18 mouse cellular contexts compared by ENCODE assay signal in genomic region chr6:145193446-145193845, GRCm38 (mm10). TPM values are rescaled to one million over a fixed set of nuclear protein-coding genes. Genes with fewer than 3 reads are reported as not detected.
DNase-seq lines count a peak whose midpoint lies in the region; ATAC-seq and TF ChIP-seq lines count a peak whose summit lies in the region.
"Had no signal": no experiment of that assay in that cellular context is flagged by ENCODE, and none has a peak within 500 bp of the region (broad histone marks: within the 10 kb centered on the region; RNA-seq: fewer than 3 reads in every experiment).

No protein-coding gene starts in this region.

- H3K36me3 ChIP-seq in MEL (ENCODE audit: control insufficient read depth in 1 of 2, insufficient read depth in 2 of 2, low read length in 2 of 2): no peaks in the 10 kb centered on the region
- no peaks in the 10 kb centered on the region for H3K36me3 ChIP-seq in hindbrain, embryonic 11.5 days (ENCODE audit: control insufficient read depth, insufficient read depth, low read length)
- H3K36me3 ChIP-seq: forebrain, embryonic 15.5 days; hindbrain, embryonic 10.5 days; limb, embryonic 15.5 days had no signal

- no peak for TF ChIP-seq EP300 in MEL (IDR thresholded peaks at IDR 0.05; ENCODE audit: low read depth in 1 of 2, low read length in 2 of 2)

- H3K9ac ChIP-seq in MEL (ENCODE audit: control insufficient read depth, low read depth, low read length, poor library complexity, severe bottlenecking): peak overlapping the region; percentile 63
- no peak overlapping the region for H3K9ac ChIP-seq in hindbrain, embryonic 11.5 days (ENCODE audit: low read depth, low read length)
- H3K9ac ChIP-seq: forebrain, embryonic 15.5 days; limb, embryonic 15.5 days; lung, embryonic 14.5 days had no signal

- peak; percentile 96 for ATAC-seq in megakaryocyte progenitor cell, adult 5-6 weeks (replicated peaks; ENCODE audit: poor library complexity)
- ATAC-seq in hindbrain, embryonic 11.5 days (ENCODE audit: low FRiP score): no peak
- ATAC-seq: forebrain, embryonic 15.5 days; Patski had no signal

- no peak overlapping the region for H3K4me2 ChIP-seq in hindbrain, embryonic 11.5 days (replicated peaks; ENCODE audit: low read depth, low read length)
- H3K4me2 ChIP-seq: forebrain, embryonic 15.5 days; heart, embryonic 11.5 days; limb, embryonic 15.5 days; lung, embryonic 14.5 days had no signal

- TF ChIP-seq RAD21 in MEL (IDR thresholded peaks at IDR 0.05; ENCODE audit: low read depth, low read length): no peak

- WGBS in hindbrain, embryonic 11.5 days: 86% methylated on average over 11 of the region's 11 CpGs

- no peak for TF ChIP-seq CTCF in MEL (IDR thresholded peaks at IDR 0.05 in 2 of 3, conservative IDR thresholded peaks at IDR 0.05 in 1 of 3; ENCODE audit: control insufficient read depth in 1 of 3, insufficient read depth in 1 of 3, low read depth in 2 of 3, low read length in 3 of 3, poor library complexity in 1 of 3, severe bottlenecking in 1 of 3)

- DNase-seq in heart, adult 11 months: peak; percentile 91
- no peak for DNase-seq in heart, postnatal 10 days
- DNase-seq in MEL (ENCODE audit: low read depth, low spot score): peak; percentile 72
- DNase-seq in thymus, postnatal 14 days: peak; percentile 68
- DNase-seq in cerebellum, adult 9-11 months: no peak
- no peak for DNase-seq in hindbrain, embryonic 11.5 days (ENCODE audit: low spot score)
- no peak for DNase-seq in cerebellum, postnatal 4 days (ENCODE audit: low spot score in 2 of 2)
- DNase-seq: adrenal gland, adult 8-10 months; kidney, adult 18-20 months; lung, embryonic 14.5 days; right cerebral cortex, postnatal 14 days had no signal

- peaks cover 7% of the 10 kb centered on the region in 2 experiments; a peak in 2 of 4 replicates for H3K4me1 ChIP-seq in MEL (ENCODE audit: control insufficient read depth in 1 of 2, insufficient read depth in 2 of 2, low read length in 2 of 2)
- no peaks in the 10 kb centered on the region for H3K4me1 ChIP-seq in hindbrain, embryonic 11.5 days (replicated peaks; ENCODE audit: control insufficient read depth, insufficient read depth, low read length)
- H3K4me1 ChIP-seq: forebrain, embryonic 15.5 days; hindbrain, embryonic 10.5 days; limb, embryonic 15.5 days had no signal

- H3K79me2 ChIP-seq in MEL (ENCODE audit: control insufficient read depth, insufficient read depth, low read length, poor library complexity): no peaks in the 10 kb centered on the region

- peak overlapping the region; percentile 29; the same call in 1 of the 2 replicates for H3K27ac ChIP-seq in MEL (ENCODE audit: control insufficient read depth, low read depth, low read length)
- H3K27ac ChIP-seq in hindbrain, embryonic 11.5 days (ENCODE audit: low read depth, low read length): no peak overlapping the region
- H3K27ac ChIP-seq: forebrain, embryonic 15.5 days; hindbrain, embryonic 10.5 days; limb, embryonic 15.5 days had no signal

- intact Hi-C loops in heart, postnatal 10 days (cut with DNase I): no loop called here

- H3K9me3 ChIP-seq in MEL (replicated peaks; ENCODE audit: insufficient read depth, low read length): no peaks in the 10 kb centered on the region
- no peaks in the 10 kb centered on the region for H3K9me3 ChIP-seq in hindbrain, embryonic 11.5 days (ENCODE audit: control insufficient read depth, low read length)
- H3K9me3 ChIP-seq: forebrain, embryonic 15.5 days; hindbrain, embryonic 10.5 days; limb, embryonic 15.5 days had no signal

- no peaks in the 10 kb centered on the region for H3K27me3 ChIP-seq in MEL (ENCODE audit: control insufficient read depth in 1 of 2, insufficient read depth in 2 of 2, low read length in 2 of 2)
- no peaks in the 10 kb centered on the region for H3K27me3 ChIP-seq in hindbrain, embryonic 11.5 days (ENCODE audit: control insufficient read depth, insufficient read depth, low read length)
- H3K27me3 ChIP-seq: forebrain, embryonic 15.5 days; limb, embryonic 15.5 days; Patski had no signal

- peak in 1 of 2 experiments; percentile 36; a peak in 1 of 4 replicates for TF ChIP-seq POLR2A in MEL (IDR thresholded peaks at IDR 0.05; ENCODE audit: control insufficient read depth in 1 of 2, insufficient read depth in 1 of 2, low read depth in 1 of 2, low read length in 2 of 2, poor library complexity in 1 of 2)

- H3K4me3 ChIP-seq in MEL (ENCODE audit: control insufficient read depth in 1 of 2, insufficient read depth in 1 of 2, low read depth in 2 of 2, low read length in 2 of 2): peak overlapping the region; percentile 31 to 70
- no peak overlapping the region for H3K4me3 ChIP-seq in hindbrain, embryonic 11.5 days (ENCODE audit: low read depth, low read length)
- H3K4me3 ChIP-seq: forebrain, embryonic 15.5 days; hindbrain, embryonic 10.5 days; limb, embryonic 15.5 days; megakaryocyte, embryonic 14.5 days had no signal

TF ChIP-seq in MEL, 35 proteins besides CTCF, POLR2A, EP300 and RAD21:
- peak; percentile 82 for TF ChIP-seq TBP (IDR thresholded peaks at IDR 0.05; ENCODE audit: low read depth, low read length)
- no peak for TF ChIP-seq MEF2A (IDR thresholded peaks at IDR 0.05; ENCODE audit: extremely low read depth, insufficient replicate concordance, low read depth, low read length, poor library complexity, severe bottlenecking)
- no peak for TF ChIP-seq RCOR1 (IDR thresholded peaks at IDR 0.05; ENCODE audit: low read depth, low read length)
- TF ChIP-seq MAX (IDR thresholded peaks at IDR 0.05; ENCODE audit: low read length): peak; percentile 52; the same call in 1 of the 2 replicates
- peak; percentile 17; the same call in 1 of the 2 replicates for TF ChIP-seq NELFE (IDR thresholded peaks at IDR 0.05; ENCODE audit: low read depth, low read length)
- no peak for TF ChIP-seq ZKSCAN1 (IDR thresholded peaks at IDR 0.05; ENCODE audit: low read depth, low read length)
- no peak for TF ChIP-seq CHD1 (IDR thresholded peaks at IDR 0.05; ENCODE audit: low read depth, low read length)
- peak; percentile 63; the same call in 1 of the 2 replicates for TF ChIP-seq ELF1 (IDR thresholded peaks at IDR 0.05; ENCODE audit: low read depth, low read length)
- TF ChIP-seq HCFC1 (IDR thresholded peaks at IDR 0.05; ENCODE audit: low read depth, low read length): 0 out of 2 replicates have a peak, but pooled peaks have one; percentile 46
- no peak for TF ChIP-seq JUND (IDR thresholded peaks at IDR 0.05; ENCODE audit: low read depth, low read length)
- TF ChIP-seq MYC (IDR thresholded peaks at IDR 0.05; ENCODE audit: low read depth, low read length): peak; percentile 45; the same call in 1 of the 2 replicates
- no peak for TF ChIP-seq POLR2AphosphoS2 (IDR thresholded peaks at IDR 0.05; ENCODE audit: low read length)
- no peak for TF ChIP-seq KAT2A (conservative IDR thresholded peaks at IDR 0.05; ENCODE audit: low read depth, low read length)
- no peak for TF ChIP-seq MYB (IDR thresholded peaks at IDR 0.05; ENCODE audit: low read depth, low read length)
- no peak for TF ChIP-seq ETS1 (IDR thresholded peaks at IDR 0.05; ENCODE audit: low read depth, low read length)
- TF ChIP-seq GABPA (IDR thresholded peaks at IDR 0.05; ENCODE audit: low read depth, low read length): no peak
- TF ChIP-seq NRF1 (IDR thresholded peaks at IDR 0.05; ENCODE audit: insufficient read depth, low read depth, low read length, poor library complexity, severe bottlenecking): no peak
- no peak for TF ChIP-seq ZMIZ1 (IDR thresholded peaks at IDR 0.05; ENCODE audit: low read depth, low read length)
- TF ChIP-seq MXI1 (IDR thresholded peaks at IDR 0.05; ENCODE audit: low read depth, low read length): 0 out of 2 replicates have a peak, but pooled peaks have one; percentile 48
- no peak for TF ChIP-seq GATA1 (IDR thresholded peaks at IDR 0.05; ENCODE audit: low read depth, low read length)
TF ChIP-seq in MEL: peak in this region for 7.

RNA-seq across cellular contexts. Expression of gene Casc1, which starts 17.4 kb away (rescaled TPM):
- total RNA-seq in heart, postnatal 10 days (2021): under 1 TPM; 0.40 to 0.77 TPM
- 0.15 and 0.20 TPM in 2 replicates for total RNA-seq in MEL (2012; rRNA removed)
- polyA plus RNA-seq in MEL (2012; ENCODE audit: insufficient read depth in 1 of 2, insufficient read length in 2 of 2, low read depth in 1 of 2, low replicate concordance in 2 of 2, missing spikeins in 1 of 2): under 1 TPM in 1 of 2 experiments, not detected in 1; 0.22 TPM
- 0.15 and 0.32 TPM in 2 replicates for total RNA-seq in megakaryocyte progenitor cell, adult 5-6 weeks (2015)
- total RNA-seq in megakaryocyte progenitor cell, adult 5-6 weeks (2017): 0.04 and 0.47 TPM in 2 replicates
- 0.91 and 1.2 TPM in 2 replicates for polyA plus RNA-seq in hindbrain, embryonic 11.5 days (2014; fragmentation: Nextera tagmentation; extraction: Ambion mirVana)

RNA-seq across cellular contexts. Expression of gene Etfrf1, which starts 17.5 kb away (rescaled TPM):
- total RNA-seq in heart, postnatal 10 days (2021): 10 to 100 TPM; 84.5 to 98.7 TPM
- total RNA-seq in MEL (2012; rRNA removed): 9.5 and 11.0 TPM in 2 replicates
- 10 to 100 TPM in 1 of 2 experiments, not detected in 1; 13.1 TPM for polyA plus RNA-seq in MEL (2012; ENCODE audit: insufficient read depth in 1 of 2, insufficient read length in 2 of 2, low read depth in 1 of 2, low replicate concordance in 2 of 2, missing spikeins in 1 of 2)
- 20.7 and 21.9 TPM in 2 replicates for total RNA-seq in megakaryocyte progenitor cell, adult 5-6 weeks (2015)
- 18.0 and 23.0 TPM in 2 replicates for total RNA-seq in megakaryocyte progenitor cell, adult 5-6 weeks (2017)
- polyA plus RNA-seq in hindbrain, embryonic 11.5 days (2014; fragmentation: Nextera tagmentation; extraction: Ambion mirVana): 40.1 and 40.6 TPM in 2 replicates

RNA-seq across cellular contexts. Expression of gene Kras, which starts 56.6 kb away (rescaled TPM):
- 10 to 100 TPM; 45.9 to 48.4 TPM for total RNA-seq in heart, postnatal 10 days (2021)
- total RNA-seq in MEL (2012; rRNA removed): 15.6 and 15.9 TPM in 2 replicates
- polyA plus RNA-seq in MEL (2012; ENCODE audit: insufficient read depth in 1 of 2, insufficient read length in 2 of 2, low read depth in 1 of 2, low replicate concordance in 2 of 2, missing spikeins in 1 of 2): 10 to 100 TPM in 1 of 2 experiments, not detected in 1; 44.3 TPM
- 48.7 and 49.4 TPM in 2 replicates for total RNA-seq in megakaryocyte progenitor cell, adult 5-6 weeks (2015)
- 11.7 and 21.0 TPM in 2 replicates for total RNA-seq in megakaryocyte progenitor cell, adult 5-6 weeks (2017)
- polyA plus RNA-seq in hindbrain, embryonic 11.5 days (2014; fragmentation: Nextera tagmentation; extraction: Ambion mirVana): 125 and 129 TPM in 2 replicates

Comparison
In these comparisons a context has a peak if more than half of its experiments do, and no peak if none do; other contexts are left out.
1. DNase-seq: peak in heart, adult 11 months (single experiment), MEL (single experiment) and thymus, postnatal 14 days (single experiment); none in heart, postnatal 10 days (0 of 2), cerebellum, adult 9-11 months (single experiment), hindbrain, embryonic 11.5 days (single experiment) and cerebellum, postnatal 4 days (0 of 2).